14 mouse cellular contexts compared by ENCODE assay signal in genomic region chr12:52435795-52436211, GRCm38 (mm10).
DNase-seq lines count a peak whose midpoint lies in the region; ATAC-seq and TF ChIP-seq lines count a peak whose summit lies in the region.
"Had no signal": no experiment of that assay in that cellular context is flagged by ENCODE, and none has a peak within 500 bp of the region (broad histone marks: within the 10 kb centered on the region; RNA-seq: fewer than 3 reads in every experiment).

No protein-coding gene starts in this region.

- WGBS in kidney, embryonic 15.5 days: 42% methylated on average over 16 of the region's 16 CpGs
- 38% methylated on average over 16 of the region's 16 CpGs for WGBS in hindbrain, embryonic 12.5 days
- 49% methylated on average over 16 of the region's 16 CpGs for WGBS in neural tube, embryonic 12.5 days
- 83% methylated on average over 16 of the region's 16 CpGs for WGBS in liver, embryonic 11.5 days

- TF ChIP-seq CTCF in brain, embryonic 14.5 days (IDR thresholded peaks at IDR 0.05; ENCODE audit: borderline replicate concordance, extremely low read depth, insufficient read depth, insufficient read length): no peak

- H3K9ac ChIP-seq in kidney, embryonic 15.5 days: no peak overlapping the region
- H3K9ac ChIP-seq in hindbrain, embryonic 12.5 days: no peak overlapping the region
- H3K9ac ChIP-seq in neural tube, embryonic 12.5 days: no peak overlapping the region
- H3K9ac ChIP-seq in liver, embryonic 11.5 days (ENCODE audit: low read depth, low read length): no peak overlapping the region

- H3K27me3 ChIP-seq in kidney, embryonic 15.5 days: no peaks in the 10 kb centered on the region
- no peaks in the 10 kb centered on the region for H3K27me3 ChIP-seq in hindbrain, embryonic 12.5 days
- H3K27me3 ChIP-seq in neural tube, embryonic 12.5 days (replicated peaks): no peaks in the 10 kb centered on the region
- H3K27me3 ChIP-seq in liver, embryonic 11.5 days (replicated peaks; ENCODE audit: control insufficient read depth, insufficient read depth, low read length): no peaks in the 10 kb centered on the region

- no peaks in the 10 kb centered on the region for H3K9me3 ChIP-seq in kidney, embryonic 15.5 days (replicated peaks)
- H3K9me3 ChIP-seq in hindbrain, embryonic 12.5 days (replicated peaks): no peaks in the 10 kb centered on the region
- no peaks in the 10 kb centered on the region for H3K9me3 ChIP-seq in neural tube, embryonic 12.5 days
- H3K9me3 ChIP-seq in liver, embryonic 11.5 days (ENCODE audit: control insufficient read depth, low read length): no peaks in the 10 kb centered on the region

- no peak overlapping the region for H3K27ac ChIP-seq in kidney, embryonic 15.5 days
- H3K27ac ChIP-seq in hindbrain, embryonic 12.5 days: peak overlapping the region; percentile 68
- no peak overlapping the region for H3K27ac ChIP-seq in neural tube, embryonic 12.5 days
- H3K27ac ChIP-seq in liver, embryonic 11.5 days (ENCODE audit: low read depth, low read length): no peak overlapping the region

- DNase-seq in kidney, postnatal 14 days: no peak
- peak; percentile 76 for DNase-seq in brain, embryonic 14.5 days (ENCODE audit: low read depth)
- DNase-seq in liver, embryonic 11.5 days (ENCODE audit: low spot score): no peak
- DNase-seq in spleen, postnatal 36 days (ENCODE audit: low spot score in 2 of 2): no peak
- no peak for DNase-seq in adipocyte (ENCODE audit: low spot score)
- DNase-seq: B cell, adult 2 months; layer of hippocampus, postnatal 36 days; liver; lung, postnatal 4 days; thymus, adult 2 months had no signal

- H3K36me3 ChIP-seq in kidney, embryonic 15.5 days: no peaks in the 10 kb centered on the region
- no peaks in the 10 kb centered on the region for H3K36me3 ChIP-seq in hindbrain, embryonic 12.5 days
- H3K36me3 ChIP-seq in neural tube, embryonic 12.5 days: no peaks in the 10 kb centered on the region
- H3K36me3 ChIP-seq in liver, embryonic 11.5 days (ENCODE audit: control insufficient read depth, insufficient read depth, low read length): no peaks in the 10 kb centered on the region

- H3K4me2 ChIP-seq in kidney, embryonic 15.5 days: peak overlapping the region; percentile 26
- H3K4me2 ChIP-seq in hindbrain, embryonic 12.5 days (replicated peaks): peak overlapping the region; percentile 29
- peak overlapping the region; percentile 7; the same call in 1 of the 2 replicates for H3K4me2 ChIP-seq in neural tube, embryonic 12.5 days (replicated peaks)
- H3K4me2 ChIP-seq in liver, embryonic 11.5 days: no peak overlapping the region
- H3K4me2 ChIP-seq: heart, embryonic 11.5 days had no signal

- H3K4me1 ChIP-seq in kidney, embryonic 15.5 days: peaks cover 7% of the 10 kb centered on the region; the same call in 1 of the 2 replicates
- H3K4me1 ChIP-seq in hindbrain, embryonic 12.5 days: peaks cover 7% of the 10 kb centered on the region
- H3K4me1 ChIP-seq in neural tube, embryonic 12.5 days: peaks cover 6% of the 10 kb centered on the region; the same call in 1 of the 2 replicates
- H3K4me1 ChIP-seq in liver, embryonic 11.5 days (replicated peaks; ENCODE audit: control insufficient read depth, insufficient read depth, low read length): no peaks in the 10 kb centered on the region

- no peak overlapping the region for H3K4me3 ChIP-seq in kidney, embryonic 15.5 days (replicated peaks)
- H3K4me3 ChIP-seq in hindbrain, embryonic 12.5 days: no peak overlapping the region
- no peak overlapping the region for H3K4me3 ChIP-seq in neural tube, embryonic 12.5 days
- no peak overlapping the region for H3K4me3 ChIP-seq in liver, embryonic 11.5 days (ENCODE audit: low read depth, low read length)

- TF ChIP-seq POLR2A in brain, embryonic 14.5 days (IDR thresholded peaks at IDR 0.05; ENCODE audit: borderline replicate concordance, extremely low read depth, insufficient read depth, insufficient read length, poor library complexity, severe bottlenecking): no peak

- ATAC-seq in kidney, embryonic 15.5 days (replicated peaks; ENCODE audit: low FRiP score): peak; percentile 77
- ATAC-seq in hindbrain, embryonic 12.5 days (ENCODE audit: low FRiP score): peak; percentile 87
- peak; percentile 76 for ATAC-seq in neural tube, embryonic 12.5 days (ENCODE audit: low FRiP score, low read depth)
- no peak for ATAC-seq in liver, embryonic 11.5 days (replicated peaks; ENCODE audit: low FRiP score)
